Mouse (Mus musculus) lung, adult 2 months (tissue): Measurements from ENCODE around the gene Barx1.

Experiments
- CTCF ChIP-seq: fragments of 200-500 bp; IDR thresholded peaks from 2 replicates; pipeline ENCODE4 v1.5.1; 2011; ENCODE audit warnings: mild to moderate bottlenecking, low read length, control low read depth; ENCODE audit not compliant: insufficient read depth
- POLR2A ChIP-seq: fragments of 200-500 bp; IDR thresholded peaks from 2 replicates; pipeline ENCODE4 v1.6.1; 2011; ENCODE audit warnings: low read depth, mild to moderate bottlenecking, control low read depth, low read length, borderline replicate concordance; ENCODE audit errors: extremely low read depth

- TF ChIP-seq CTCF (no peak), POLR2A (no peak)
Observed at GRCm38 (mm10) chr13:48674609-48675008, 11.8 kb downstream of the Barx1 start.
